Mouse (Mus musculus) erythroblast, embryonic 14.5 days (primary cell): Measurements from ENCODE around the gene Olfr544.

Source experiments
- GATA1 ChIP-seq: IDR thresholded peaks from 2 replicates; pipeline ENCODE4 v1.6.1; 2012; ENCODE audit warnings: low read length, inconsistent platforms, mixed read lengths
- TAL1 ChIP-seq: IDR thresholded peaks from 3 replicates; pipeline ENCODE4 v1.6.1; 2012; ENCODE audit warnings: low read length, inconsistent platforms, mixed read lengths

DNA sequence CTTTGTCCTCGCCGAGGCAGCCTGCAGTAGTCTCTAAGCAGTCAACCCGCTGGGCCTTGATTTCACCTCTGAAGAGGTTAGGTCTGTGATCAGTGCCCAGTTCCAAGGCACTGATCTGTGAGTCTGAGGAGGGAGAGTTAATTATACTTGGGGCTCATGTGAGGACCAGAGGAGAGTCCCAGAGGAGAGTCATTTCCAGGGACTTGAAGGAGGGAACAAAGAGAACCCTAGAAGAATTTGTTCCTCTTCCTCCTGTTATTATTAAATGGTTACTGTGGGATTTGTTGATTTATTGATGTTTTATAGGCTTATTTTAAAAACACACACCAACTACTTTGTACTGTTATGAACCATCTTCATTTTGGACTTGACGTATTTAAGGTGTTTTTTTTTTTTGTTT is 6.5 kb downstream of the Olfr544 start, which contains the start of gene Olfr543:
- TF ChIP-seq GATA1, result no peak
- TF ChIP-seq TAL1, result no peak
